Mouse (Mus musculus) B cell, adult 67 days (primary cell): ENCODE data around the gene B4galnt2. TPM values are rescaled to one million over a fixed set of nuclear protein-coding genes. Genes with fewer than 3 reads are reported as not detected.

ENCODE experiments used
- total RNA-seq, 2 experiments: library from RNA; stranded (reverse); gene quantifications; 4 replicates each; pipeline ENCODE4 v1.2.4; 2023

Gene B4galnt2
- under 1 TPM; 0.41 to 0.42 TPM for total RNA-seq

GRCm38 (mm10) chr11:95914571-95914991, at the start of gene B4galnt2:
TSS of gene B4galnt2 (minus strand) at chr11:95914891.

GRCm38 (mm10) chr11:95842074-95842681, 72.5 kb downstream of the B4galnt2 start, which contains the start of gene Abi3:
TSS of gene Abi3 (minus strand) at chr11:95842476.

GRCm38 (mm10) chr11:95837059-95837458, 77.6 kb downstream of the B4galnt2 start, which contains the start of gene Gngt2:
TSS of gene Gngt2 (plus strand) at chr11:95837216.

GRCm38 (mm10) chr11:95824071-95824876, 90.4 kb downstream of the B4galnt2 start, which contains the start of gene Phospho1:
TSS of gene Phospho1 (plus strand) at chr11:95824499.

Other genes starting within 250 kb of the B4galnt2 start
- gene Phb, start 247.9 kb downstream of the B4galnt2 start, total RNA-seq: 10 to 100 TPM; 53.9 to 63.9 TPM
- 10 to 100 TPM; 68.4 to 75.1 TPM for gene Zfp652, start 202.2 kb downstream of the B4galnt2 start, total RNA-seq
- 1 to 10 TPM; 4.0 to 4.8 TPM for gene B130006D01Rik, start 191.3 kb downstream of the B4galnt2 start, total RNA-seq
- gene Phospho1, start 90.4 kb downstream of the B4galnt2 start, total RNA-seq: not detected
- 10 to 100 TPM; 52.4 to 62.8 TPM for gene Gngt2, start 77.7 kb downstream of the B4galnt2 start, total RNA-seq
- gene Abi3, start 72.4 kb downstream of the B4galnt2 start, total RNA-seq: 100 to 1,000 TPM in 1 of 2 experiments, 10 to 100 TPM in 1; 98.9 to 106 TPM
- gene Igf2bp1, start 91.0 kb upstream of the B4galnt2 start, total RNA-seq: not detected
- not detected for gene Gip, start 109.7 kb upstream of the B4galnt2 start, total RNA-seq
- gene Snf8, start 120.0 kb upstream of the B4galnt2 start, total RNA-seq: 10 to 100 TPM; 63.4 to 63.6 TPM
- gene Ube2z, start 150.5 kb upstream of the B4galnt2 start, total RNA-seq: 10 to 100 TPM; 51.4 to 52.6 TPM
- 10 to 100 TPM; 92.9 to 94.3 TPM for gene Atp5g1, start 160.8 kb upstream of the B4galnt2 start, total RNA-seq
- gene Calcoco2, start 197.1 kb upstream of the B4galnt2 start, total RNA-seq: not detected
- gene Ttll6, start 218.9 kb upstream of the B4galnt2 start, total RNA-seq: not detected